Mouse (Mus musculus) lung, postnatal 10 days (tissue): ENCODE results near the gene Chrna5.
A peak's percentile ranks its signal among the peaks of the same experiment; 100 is the strongest.
"Not testable (repeated sequence)": the region's sequence is repeated elsewhere in the genome, so short reads cannot be mapped to it uniquely, and the experiment has no call there.

Source experiments
- DNase-seq: peaks from one replicate; pipeline ENCODE4 v3.0.0; 2021

Chrna5 gene

GRCm38 (mm10) chr9:54980674-54981073 is at the start of gene Chrna5:
Gene Chrna5, plus strand, starts transcription at chr9:54980880.
- DNase-seq: no peak

DNA sequence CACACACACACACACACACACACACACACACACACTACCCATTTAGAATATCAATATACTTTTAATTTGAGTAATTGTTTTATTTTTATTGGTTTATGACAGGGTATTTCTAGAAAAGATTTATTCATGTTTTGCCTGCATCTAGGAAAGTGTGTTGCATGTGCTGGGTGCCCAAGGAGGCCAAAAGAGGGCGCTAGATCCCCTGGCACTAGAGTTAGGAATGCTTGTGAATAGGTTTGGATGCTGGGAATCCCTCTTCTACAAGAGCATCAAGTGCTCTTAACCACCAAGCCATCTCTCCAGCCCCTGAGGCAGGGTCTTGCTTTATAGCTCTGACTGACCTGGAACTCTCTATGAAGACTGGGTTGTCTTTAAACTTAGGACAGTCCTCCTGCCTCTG is 48.9 kb upstream of the Chrna5 start:
- DNase-seq: no peak

GRCm38 (mm10) chr9:54932379-54932778 is 48.3 kb upstream of the Chrna5 start:
- no peak for DNase-seq

DNA sequence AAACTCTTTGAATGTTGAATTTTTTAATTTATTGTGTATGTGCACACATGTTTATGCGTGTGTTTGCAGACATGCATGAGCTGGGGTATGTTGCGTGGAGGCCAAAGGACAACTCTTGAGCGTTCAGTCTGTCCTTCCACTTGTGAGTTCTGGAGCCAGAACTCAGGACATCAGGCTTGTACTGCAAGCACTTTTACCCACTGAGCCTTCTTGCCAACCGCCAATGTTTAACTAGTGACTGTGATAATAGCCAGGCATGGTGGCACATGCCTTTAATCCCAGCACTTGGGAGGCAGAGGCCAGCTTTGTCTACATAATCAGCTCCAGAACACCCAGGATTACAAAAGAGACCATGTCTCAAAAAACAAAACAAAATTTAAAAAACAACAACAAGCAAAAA is 38.6 kb upstream of the Chrna5 start:
- DNase-seq: no peak

DNA sequence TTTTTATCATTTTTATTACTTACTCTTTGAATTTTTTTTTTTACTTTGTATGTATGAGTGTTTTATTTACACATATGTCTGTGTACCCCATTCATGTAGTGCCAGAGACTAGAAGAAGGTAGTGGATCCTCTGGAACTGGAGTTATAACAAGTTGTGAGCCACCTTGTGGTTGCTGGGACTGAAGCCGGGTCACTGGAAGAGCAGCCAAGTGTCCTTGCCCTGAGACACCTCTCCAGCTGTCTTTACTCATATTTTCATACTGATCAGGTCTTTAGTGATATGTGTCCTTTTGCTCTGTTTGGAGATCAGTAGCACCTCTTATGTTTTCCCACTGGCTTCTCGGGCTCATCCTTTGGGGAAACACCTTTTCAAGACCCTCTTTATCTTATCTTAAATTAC is 36.2 kb upstream of the Chrna5 start:
- DNase-seq: no peak

GRCm38 (mm10) chr9:54946256-54946655 is 34.4 kb upstream of the Chrna5 start:
- no peak for DNase-seq

DNA sequence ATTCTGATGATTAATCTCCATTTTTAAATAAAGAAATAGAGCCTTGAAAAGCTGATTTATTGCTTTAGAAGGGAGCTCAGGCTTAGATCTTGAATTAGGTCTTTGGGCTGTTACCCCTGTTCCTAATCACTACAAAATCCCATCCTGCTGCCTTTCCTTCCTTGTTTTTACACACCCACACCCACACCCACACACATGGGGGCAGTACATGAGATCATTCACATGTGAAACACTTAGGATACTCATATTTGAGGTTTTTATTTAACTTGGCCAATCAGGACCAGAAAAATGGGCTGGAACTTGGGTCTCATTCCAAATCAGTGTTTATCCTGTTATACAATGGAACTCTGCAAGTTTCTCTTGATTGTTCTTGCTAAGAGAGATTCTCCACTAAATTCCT is 31.2 kb upstream of the Chrna5 start:
- DNase-seq: no peak

DNA sequence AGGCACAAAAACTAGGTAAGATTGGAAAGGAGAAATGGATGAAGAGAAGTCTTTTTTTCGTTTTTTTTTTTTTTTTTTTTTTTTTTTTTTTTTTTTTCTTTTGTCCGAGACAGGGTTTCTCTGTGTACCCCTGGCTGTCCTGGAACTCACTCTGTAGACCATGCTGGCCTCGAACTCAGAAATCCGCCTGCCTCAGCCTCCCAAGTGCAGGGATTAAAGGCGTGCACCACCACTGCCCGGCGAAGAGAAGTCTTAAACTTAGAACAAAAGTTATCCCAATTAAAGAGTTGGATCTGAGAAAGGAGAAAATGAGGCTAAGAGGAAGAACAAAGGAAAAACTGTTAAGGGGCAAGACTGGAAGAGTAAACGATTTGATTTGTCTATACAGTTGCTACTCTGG is 30.5 kb upstream of the Chrna5 start:
- not testable (repeated sequence) for DNase-seq

- DNase-seq: peak; percentile 94
Measured at GRCm38 (mm10) chr9:54950575-54951321, 29.9 kb upstream of the Chrna5 start, which contains the start of the genes Psma4 and AY074887. Gene Psma4, plus strand, starts transcription at chr9:54950790. Gene AY074887, minus strand, starts transcription at chr9:54950998.

GRCm38 (mm10) chr9:54961059-54961458 is 19.6 kb upstream of the Chrna5 start:
- no peak for DNase-seq

GRCm38 (mm10) chr9:54963669-54964068 is 17.0 kb upstream of the Chrna5 start:
- DNase-seq: no peak

GRCm38 (mm10) chr9:54969972-54970637 is 10.6 kb upstream of the Chrna5 start:
- DNase-seq: no peak

DNA sequence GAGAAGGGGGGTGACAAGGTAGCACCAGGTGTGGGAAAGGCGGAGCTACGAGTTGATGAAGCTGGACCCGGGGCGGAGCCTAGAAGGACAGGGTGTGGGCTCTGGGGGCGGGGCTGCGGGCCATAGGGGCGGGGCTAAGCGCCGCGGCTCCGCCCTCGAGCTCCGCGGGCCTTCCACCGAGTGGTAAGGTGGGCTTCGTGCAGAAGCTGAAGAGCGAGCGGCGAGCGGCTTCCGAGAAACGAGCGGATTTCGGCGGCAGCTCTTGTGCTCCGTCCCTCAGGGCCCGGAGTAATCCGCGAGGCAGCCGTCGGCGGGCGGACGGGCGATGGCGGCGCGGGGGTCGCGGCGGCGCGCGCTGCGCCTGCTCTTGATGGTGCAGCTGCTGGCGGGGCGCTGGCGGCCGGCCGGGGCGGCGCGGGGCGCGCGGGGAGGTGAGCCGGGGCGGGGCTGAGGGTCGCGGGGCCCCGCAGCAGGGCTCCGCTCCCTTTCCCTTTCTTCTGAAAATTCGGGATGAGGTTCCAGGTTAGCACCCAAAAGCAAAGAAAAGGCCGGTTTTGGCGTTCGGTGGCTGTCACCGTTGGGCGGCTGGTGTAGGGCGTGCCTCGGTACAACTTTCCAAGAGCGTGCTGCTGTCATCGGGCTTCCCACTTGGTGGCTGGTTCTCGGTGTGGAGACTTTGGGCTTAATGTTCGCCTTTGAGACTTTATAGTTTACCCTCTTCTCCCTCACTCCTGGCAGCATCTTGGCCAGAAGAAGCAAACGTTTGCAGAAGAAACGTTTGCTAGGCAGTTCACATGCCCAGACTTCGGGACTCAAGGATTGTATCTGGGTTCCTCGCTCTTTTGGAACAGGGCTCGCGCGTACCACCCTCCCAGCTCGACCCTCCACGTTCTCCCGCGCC is 861 bp downstream of the Chrna5 start:
- peak; percentile 21 for DNase-seq

DNA sequence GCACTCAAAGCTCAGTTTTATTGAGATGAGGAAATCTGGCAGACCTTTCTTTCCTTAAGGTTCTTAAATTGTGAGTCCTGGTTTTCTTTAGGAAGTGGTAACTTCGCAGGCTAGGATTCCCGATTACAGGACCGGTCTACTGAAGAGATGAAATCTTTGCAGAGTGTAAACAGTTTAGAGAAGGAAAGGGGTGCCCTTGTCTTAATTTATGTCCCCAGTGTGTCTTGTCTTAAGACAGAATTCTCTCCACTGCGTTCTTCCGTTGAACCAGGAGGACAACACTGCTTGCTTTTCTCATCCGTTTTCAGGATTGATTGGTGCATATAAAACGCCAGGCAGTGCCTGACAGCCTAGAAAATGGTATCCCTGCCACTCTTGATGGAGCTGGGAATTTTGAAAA is 1.7 kb downstream of the Chrna5 start:
- no peak for DNase-seq

DNA sequence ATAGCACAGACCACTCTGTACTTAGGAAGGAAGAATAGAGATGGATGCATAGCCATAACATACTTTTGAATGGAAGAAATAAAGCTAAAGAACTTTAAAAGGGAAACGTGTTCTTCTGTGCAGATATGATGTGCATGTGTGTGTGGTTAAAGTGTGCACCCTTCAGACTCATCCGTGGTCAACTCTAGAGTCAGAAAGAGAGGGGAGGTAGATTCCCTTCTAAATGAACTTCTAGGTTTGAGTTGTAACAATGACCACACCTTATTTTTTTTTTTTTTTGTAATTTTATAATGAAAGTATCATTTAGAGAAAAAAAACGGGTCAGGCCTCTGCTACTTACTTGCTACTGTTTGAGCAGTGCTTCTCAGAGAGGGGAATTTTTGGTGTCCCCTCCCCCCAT is 9.7 kb downstream of the Chrna5 start:
- no peak for DNase-seq

- no peak for DNase-seq
Measured at GRCm38 (mm10) chr9:54994381-54994780, 13.7 kb downstream of the Chrna5 start.

- DNase-seq: no peak
Measured at GRCm38 (mm10) chr9:54995645-54996044, 15.0 kb downstream of the Chrna5 start.

DNA sequence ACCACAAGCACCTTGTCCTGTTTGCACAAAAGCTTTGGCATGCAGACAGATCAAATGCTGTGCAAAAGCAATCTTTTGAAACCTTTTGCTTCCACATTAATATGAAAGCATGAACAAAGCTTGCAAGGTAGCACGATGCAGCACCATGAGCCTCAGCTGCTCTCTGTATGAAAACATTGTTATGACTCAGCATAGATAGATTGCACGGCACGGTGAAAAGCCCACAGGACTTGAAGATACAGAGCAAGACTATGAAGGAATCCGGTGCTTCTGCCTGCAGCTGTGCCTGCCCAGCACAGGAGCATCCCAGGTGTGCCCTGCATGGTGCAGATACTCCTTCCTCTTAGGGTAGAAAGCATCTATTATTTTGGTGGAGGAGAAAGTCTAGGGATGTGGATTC is 22.9 kb downstream of the Chrna5 start:
- DNase-seq: no peak

DNA sequence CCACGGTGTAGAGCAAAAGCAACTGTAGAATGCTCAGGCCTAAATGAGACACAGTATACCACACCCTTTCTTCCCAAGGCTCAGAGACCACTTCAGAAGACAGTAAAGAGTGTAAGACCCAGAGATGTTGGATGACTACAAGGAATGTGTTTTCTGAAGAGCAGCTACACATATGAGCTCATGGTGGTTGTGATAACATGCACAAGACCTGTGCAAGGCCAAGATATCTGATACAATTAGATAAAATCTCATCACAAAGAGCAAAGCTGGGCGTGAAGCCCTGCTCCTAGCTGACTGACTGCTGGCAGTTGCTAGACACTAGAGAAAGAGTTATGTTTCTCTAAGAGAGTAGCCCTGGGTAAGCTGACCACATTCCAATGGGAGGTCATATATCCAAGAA is 29.0 kb downstream of the Chrna5 start:
- DNase-seq: no peak

DNA sequence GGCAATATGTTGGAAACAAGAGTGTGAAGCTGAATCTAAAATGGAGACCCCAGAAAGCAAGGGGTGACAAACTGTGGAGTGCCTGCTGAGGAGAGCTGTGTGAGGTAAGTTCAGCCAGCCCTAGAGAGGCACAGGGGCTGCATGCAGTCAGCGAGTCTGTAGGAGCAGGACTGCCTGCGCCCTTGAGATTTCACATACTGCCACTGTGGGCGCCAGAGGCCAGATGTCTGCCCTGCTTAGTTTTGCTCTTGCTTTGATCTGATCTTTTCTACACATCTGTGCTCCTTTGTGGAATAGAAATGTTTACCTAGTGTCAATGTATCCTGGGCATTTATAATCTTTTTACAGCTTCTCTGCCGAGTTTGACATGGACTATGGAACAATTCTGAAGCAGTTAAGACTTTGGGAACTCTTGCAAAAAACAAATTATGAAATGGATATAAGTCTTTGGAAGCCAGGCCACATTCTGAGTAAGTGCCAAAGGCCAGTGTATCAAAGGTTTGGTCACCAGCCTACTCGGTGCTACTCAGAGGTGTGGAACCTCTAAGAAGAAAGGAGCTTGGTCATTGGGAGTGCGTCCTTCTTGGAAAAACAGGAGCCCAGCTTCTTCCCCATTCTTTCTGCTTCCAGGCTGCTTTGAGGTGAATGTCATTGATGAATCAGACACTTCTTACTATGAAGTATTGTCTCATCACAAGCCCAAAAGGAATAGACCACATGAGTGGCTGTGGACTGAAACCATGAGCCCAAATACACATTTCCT is 30.1 kb downstream of the Chrna5 start:
- DNase-seq: no peak

- no peak for DNase-seq
Measured at GRCm38 (mm10) chr9:55016926-55017325, 36.2 kb downstream of the Chrna5 start.

DNA sequence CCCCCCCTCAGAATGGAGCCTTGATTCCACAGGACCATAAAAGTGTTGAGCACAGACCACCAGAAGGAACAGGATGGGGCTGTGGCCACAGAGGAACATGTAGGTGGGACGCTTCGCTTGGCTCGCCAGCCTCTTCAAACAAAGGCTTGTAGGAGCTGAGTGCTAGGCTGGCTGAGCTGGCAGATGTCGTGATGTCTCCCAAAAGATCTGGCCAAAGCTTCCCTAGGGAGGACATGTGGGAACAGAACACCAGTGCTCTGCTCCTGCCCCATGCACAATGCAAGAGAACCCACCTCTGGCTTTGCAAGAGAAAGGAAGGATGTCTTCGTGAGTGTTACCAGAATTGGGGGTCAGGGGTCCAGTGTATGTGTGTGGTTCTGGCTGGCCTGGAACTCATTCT is 42.6 kb downstream of the Chrna5 start:
- no peak for DNase-seq
